ENCODE assay signal across 8 mouse cellular contexts in genomic region chr7:16287016-16287415, GRCm38 (mm10). TPM values are rescaled to one million over a fixed set of nuclear protein-coding genes. Genes with fewer than 3 reads are reported as not detected.
DNase-seq lines count a peak whose midpoint lies in the region; ATAC-seq and TF ChIP-seq lines count a peak whose summit lies in the region.

No protein-coding gene starts in this region.

- DNase-seq in lung, postnatal 14 days, result no peak
- DNase-seq in limb, embryonic 10.5 days (ENCODE audit: low spot score), result no peak
- no peak for DNase-seq in spleen, adult 12 weeks (ENCODE audit: low spot score)
- DNase-seq in c-Kit-positive CD71-positive TER-119-positive erythroid progenitor cells, embryonic 14.5 days (ENCODE audit: low spot score), result no peak
- DNase-seq in gastrocnemius, adult 8-10 months (ENCODE audit: low spot score in 2 of 2), result no peak

- H3K4me3 ChIP-seq in lung, embryonic 15.5 days, result peak overlapping the region; percentile 76
- peak overlapping the region; percentile 61 for H3K4me3 ChIP-seq in embryonic facial prominence, embryonic 15.5 days (replicated peaks)
- peak overlapping the region; percentile 67 for H3K4me3 ChIP-seq in limb, embryonic 10.5 days
- peak overlapping the region; percentile 62; the same call in 1 of the 2 replicates for H3K4me3 ChIP-seq in olfactory bulb, adult 2 months (ENCODE audit: insufficient read depth, low read depth, low read length)

- ATAC-seq in lung, embryonic 15.5 days (ENCODE audit: borderline replicate concordance, extremely low read depth, low FRiP score, low TSS enrichment), result no peak
- no peak for ATAC-seq in embryonic facial prominence, embryonic 15.5 days (ENCODE audit: insufficient number of reproducible peaks, low FRiP score, low TSS enrichment, low read depth)

- peaks cover 13% of the 10 kb centered on the region; the same call in 1 of the 2 replicates for H3K4me1 ChIP-seq in lung, embryonic 15.5 days
- peaks cover 16% of the 10 kb centered on the region for H3K4me1 ChIP-seq in embryonic facial prominence, embryonic 15.5 days
- H3K4me1 ChIP-seq in limb, embryonic 10.5 days, result peaks cover 16% of the 10 kb centered on the region
- peaks cover 16% of the 10 kb centered on the region for H3K4me1 ChIP-seq in olfactory bulb, adult 2 months (ENCODE audit: control insufficient read depth, insufficient read depth, low read length)

- H3K9ac ChIP-seq in lung, embryonic 15.5 days, result peak overlapping the region; percentile 73
- 0 out of 2 replicates have a peak overlapping the region, but pooled peaks have one; percentile 54 for H3K9ac ChIP-seq in embryonic facial prominence, embryonic 15.5 days

- no peak for TF ChIP-seq CTCF in olfactory bulb, adult 2 months (IDR thresholded peaks at IDR 0.05; ENCODE audit: insufficient read depth, low read depth, low read length)

- H3K36me3 ChIP-seq in lung, embryonic 15.5 days, result peaks cover 22% of the 10 kb centered on the region
- peaks cover 23% of the 10 kb centered on the region for H3K36me3 ChIP-seq in embryonic facial prominence, embryonic 15.5 days
- H3K36me3 ChIP-seq in limb, embryonic 10.5 days, result peaks cover 24% of the 10 kb centered on the region

- 73% methylated on average over 2 of the region's 2 CpGs for WGBS in lung, embryonic 15.5 days
- WGBS in embryonic facial prominence, embryonic 15.5 days, result 72% methylated on average over 2 of the region's 2 CpGs
- 89% methylated on average over 2 of the region's 2 CpGs for WGBS in limb, embryonic 10.5 days
- WGBS in olfactory bulb, adult 2 months, result 66% methylated on average over 2 of the region's 2 CpGs

- H3K27ac ChIP-seq in lung, embryonic 15.5 days, result peak overlapping the region; percentile 99
- H3K27ac ChIP-seq in embryonic facial prominence, embryonic 15.5 days (replicated peaks), result peak overlapping the region; percentile 99
- peak overlapping the region; percentile 96 for H3K27ac ChIP-seq in limb, embryonic 10.5 days
- H3K27ac ChIP-seq in olfactory bulb, adult 2 months (ENCODE audit: insufficient read depth, low read depth, low read length), result peak overlapping the region; percentile 82

- H3K9me3 ChIP-seq in lung, embryonic 15.5 days, result no peaks in the 10 kb centered on the region
- H3K9me3 ChIP-seq in embryonic facial prominence, embryonic 15.5 days (replicated peaks), result no peaks in the 10 kb centered on the region
- H3K9me3 ChIP-seq in limb, embryonic 10.5 days (replicated peaks), result no peaks in the 10 kb centered on the region

- H3K27me3 ChIP-seq in lung, embryonic 15.5 days, result no peaks in the 10 kb centered on the region
- no peaks in the 10 kb centered on the region for H3K27me3 ChIP-seq in embryonic facial prominence, embryonic 15.5 days
- H3K27me3 ChIP-seq in limb, embryonic 10.5 days (ENCODE audit: low read depth, poor library complexity, severe bottlenecking), result no peaks in the 10 kb centered on the region

- no peak for TF ChIP-seq POLR2A in olfactory bulb, adult 2 months (IDR thresholded peaks at IDR 0.05; ENCODE audit: insufficient read depth, low read depth, low read length)

- peak overlapping the region; percentile 72 for H3K4me2 ChIP-seq in lung, embryonic 15.5 days
- peak overlapping the region; percentile 69 for H3K4me2 ChIP-seq in embryonic facial prominence, embryonic 15.5 days (replicated peaks)

RNA-seq across cellular contexts. Expression of gene Ccdc9, which starts 0.4 kb away (rescaled TPM):
- polyA plus RNA-seq in lung, embryonic 15.5 days (2015; fragmentation: Nextera tagmentation; extraction: Ambion mirVana), result 22.4 and 23.0 TPM in 2 replicates
- polyA plus RNA-seq in embryonic facial prominence, embryonic 15.5 days (2015; fragmentation: Nextera tagmentation; extraction: Ambion mirVana), result 27.0 and 31.1 TPM in 2 replicates
- 36.3 and 36.8 TPM in 2 replicates for polyA plus RNA-seq in limb, embryonic 10.5 days (2016; fragmentation: Nextera tagmentation; extraction: Ambion mirVana)
- not detected in 2 replicates for polyA plus RNA-seq in olfactory bulb, adult 2 months (2012; ENCODE audit: insufficient read depth, insufficient read length, low replicate concordance, missing spikeins)
- total RNA-seq in gastrocnemius, adult 8-10 months (2022), result 10 to 100 TPM; 28.4 to 37.4 (median 32.2) TPM

RNA-seq across cellular contexts. Expression of gene Inafm1, which starts 13.6 kb away (rescaled TPM):
- polyA plus RNA-seq in lung, embryonic 15.5 days (2015; fragmentation: Nextera tagmentation; extraction: Ambion mirVana), result 14.7 and 16.4 TPM in 2 replicates
- polyA plus RNA-seq in embryonic facial prominence, embryonic 15.5 days (2015; fragmentation: Nextera tagmentation; extraction: Ambion mirVana), result 29.6 and 32.8 TPM in 2 replicates
- polyA plus RNA-seq in limb, embryonic 10.5 days (2016; fragmentation: Nextera tagmentation; extraction: Ambion mirVana), result 5.4 and 7.4 TPM in 2 replicates
- not detected in 2 replicates for polyA plus RNA-seq in olfactory bulb, adult 2 months (2012; ENCODE audit: insufficient read depth, insufficient read length, low replicate concordance, missing spikeins)
- 10 to 100 TPM; 13.6 to 19.4 (median 15.8) TPM for total RNA-seq in gastrocnemius, adult 8-10 months (2022)

RNA-seq across cellular contexts. Expression of gene Bbc3, which starts 21.2 kb away (rescaled TPM):
- polyA plus RNA-seq in lung, embryonic 15.5 days (2015; fragmentation: Nextera tagmentation; extraction: Ambion mirVana), result 10.3 and 12.0 TPM in 2 replicates
- polyA plus RNA-seq in embryonic facial prominence, embryonic 15.5 days (2015; fragmentation: Nextera tagmentation; extraction: Ambion mirVana), result 5.1 and 7.5 TPM in 2 replicates
- 14.5 and 19.1 TPM in 2 replicates for polyA plus RNA-seq in limb, embryonic 10.5 days (2016; fragmentation: Nextera tagmentation; extraction: Ambion mirVana)
- not detected in 2 replicates for polyA plus RNA-seq in olfactory bulb, adult 2 months (2012; ENCODE audit: insufficient read depth, insufficient read length, low replicate concordance, missing spikeins)
- 1 to 10 TPM; 1.4 to 2.1 (median 1.5) TPM for total RNA-seq in gastrocnemius, adult 8-10 months (2022)

RNA-seq across cellular contexts. Expression of gene C5ar1, which starts 27.7 kb away (rescaled TPM):
- 2.5 and 2.7 TPM in 2 replicates for polyA plus RNA-seq in lung, embryonic 15.5 days (2015; fragmentation: Nextera tagmentation; extraction: Ambion mirVana)
- polyA plus RNA-seq in embryonic facial prominence, embryonic 15.5 days (2015; fragmentation: Nextera tagmentation; extraction: Ambion mirVana), result 4.4 and 4.5 TPM in 2 replicates
- polyA plus RNA-seq in limb, embryonic 10.5 days (2016; fragmentation: Nextera tagmentation; extraction: Ambion mirVana), result 0.41 and 0.76 TPM in 2 replicates
- not detected in 2 replicates for polyA plus RNA-seq in olfactory bulb, adult 2 months (2012; ENCODE audit: insufficient read depth, insufficient read length, low replicate concordance, missing spikeins)
- total RNA-seq in gastrocnemius, adult 8-10 months (2022), result 1 to 10 TPM in 2 of 4 experiments, under 1 TPM in 2; 0.44 to 1.4 (median 0.92) TPM

RNA-seq across cellular contexts. Expression of gene C5ar2, which starts 43.1 kb away (rescaled TPM):
- 0.18 and 0.36 TPM in 2 replicates for polyA plus RNA-seq in lung, embryonic 15.5 days (2015; fragmentation: Nextera tagmentation; extraction: Ambion mirVana)
- 0.04 and 0.35 TPM in 2 replicates for polyA plus RNA-seq in embryonic facial prominence, embryonic 15.5 days (2015; fragmentation: Nextera tagmentation; extraction: Ambion mirVana)
- 0.04 TPM in 1 of 2 replicates, not detected in the other for polyA plus RNA-seq in limb, embryonic 10.5 days (2016; fragmentation: Nextera tagmentation; extraction: Ambion mirVana)
- not detected in 2 replicates for polyA plus RNA-seq in olfactory bulb, adult 2 months (2012; ENCODE audit: insufficient read depth, insufficient read length, low replicate concordance, missing spikeins)
- total RNA-seq in gastrocnemius, adult 8-10 months (2022), result under 1 TPM; 0.19 to 0.25 (median 0.23) TPM
